Mouse (Mus musculus) liver, postnatal 0 days (tissue): ENCODE measurements around the gene Vsir. TPM values are rescaled to one million over a fixed set of nuclear protein-coding genes. Genes with fewer than 3 reads are reported as not detected.

Source experiments
- ATAC-seq: fragments of 200-750 bp; cut with Nextera tagmentation; 2 replicates; pipeline ENCODE4 v1.8.0; 2017; ENCODE audit warnings: mild to moderate bottlenecking, moderate library complexity
- DNase-seq: peaks from one replicate; pipeline ENCODE4 v3.0.0-alpha.2; 2016
- H3K27ac ChIP-seq: fragments of 300-500 bp; sonication (generic); 2 replicates; pipeline ENCODE4 v1.5.1; 2014; ENCODE audit warnings: antibody characterized with exemption, moderate library complexity, mild to moderate bottlenecking, low read depth
- H3K27me3 ChIP-seq: fragments of 300-500 bp; sonication (generic); 2 replicates; pipeline ENCODE4 v1.6.1; 2014; ENCODE audit warnings: low read length, control low read depth, mixed read lengths; ENCODE audit not compliant: insufficient read depth
- H3K36me3 ChIP-seq: fragments of 300-500 bp; sonication (generic); replicated peaks from 2 replicates; pipeline ENCODE4 v1.6.1; 2014; ENCODE audit warnings: mild to moderate bottlenecking, control low read depth, low read length, moderate library complexity, mixed read lengths; ENCODE audit not compliant: insufficient read depth
- H3K4me1 ChIP-seq: fragments of 300-500 bp; sonication (generic); 2 replicates; pipeline ENCODE4 v1.6.1; 2014; ENCODE audit warnings: antibody characterized with exemption, mild to moderate bottlenecking, control low read depth; ENCODE audit not compliant: insufficient read depth
- H3K4me2 ChIP-seq: fragments of 300-500 bp; sonication (generic); 2 replicates; pipeline ENCODE4 v1.6.1; 2014; ENCODE audit warnings: low read depth, mild to moderate bottlenecking, low read length, moderate library complexity, mixed read lengths
- H3K4me3 ChIP-seq: fragments of 300-500 bp; sonication (generic); 2 replicates; pipeline ENCODE4 v1.5.1; 2014; ENCODE audit warnings: low read depth, low read length
- H3K9ac ChIP-seq: fragments of 300-500 bp; sonication (generic); replicated peaks from 2 replicates; pipeline ENCODE4 v1.6.1; 2014; ENCODE audit warnings: mild to moderate bottlenecking, moderate library complexity
- H3K9me3 ChIP-seq: fragments of 300-500 bp; sonication (generic); 2 replicates; pipeline ENCODE4 v1.6.1; 2016; ENCODE audit warnings: mild to moderate bottlenecking, control low read depth, low read length, mixed read lengths
- CTCF ChIP-seq: sonication (generic); IDR thresholded peaks from 2 replicates; pipeline ENCODE4 v1.5.1; 2016; ENCODE audit warnings: antibody characterized with exemption, low read depth
- EP300 ChIP-seq: IDR thresholded peaks from 2 replicates; pipeline ENCODE4 v1.6.1; 2016; ENCODE audit warnings: antibody characterized with exemption, low read depth, mild to moderate bottlenecking
- WGBS: fragments of 180-500 bp; shearing (Covaris S2); extraction: QIAGEN DNeasy Blood & Tissue Kit; methylation state at CpG from one replicate; pipeline ENCODE4 v1.1.7; 2014; ENCODE audit not compliant: insufficient replicate concordance; 5-methylcytosine and 5-hydroxymethylcytosine counted together
- polyA plus RNA-seq: library from polyadenylated mRNA; unstranded; fragments of >200 nt; fragmentation: Nextera tagmentation; extraction: Ambion mirVana; gene quantifications from 2 replicates; pipeline ENCODE4 v1.2.1, GENCODE M21; 2015

Vsir gene
- 11.4 and 11.9 TPM in 2 replicates for polyA plus RNA-seq

- Histone ChIP-seq H3K4me3 (peak within 1 kb of the TSS; percentile 77), H3K9me3 (no peaks in the 10 kb centered on the region), H3K4me1 (peaks cover 52% of the 10 kb centered on the region), H3K4me2 (peak within 1 kb of the TSS; percentile 91), H3K27me3 (no peaks in the 10 kb centered on the region), H3K9ac (peak within 1 kb of the TSS; percentile 85), H3K27ac (peak within 1 kb of the TSS; percentile 94), H3K36me3 (no peaks in the 10 kb centered on the region)
- peak; percentile 92 for DNase-seq
- under 1% methylated on average over 37 of the region's 37 CpGs for WGBS
- TF ChIP-seq EP300 (no peak), CTCF (peak; percentile 92)
- ATAC-seq: peak; percentile 76
These were observed at the start of gene Vsir for GRCm38 (mm10) chr10:60346701-60347405. TSS of gene Vsir (plus strand) at chr10:60346851.

DNA sequence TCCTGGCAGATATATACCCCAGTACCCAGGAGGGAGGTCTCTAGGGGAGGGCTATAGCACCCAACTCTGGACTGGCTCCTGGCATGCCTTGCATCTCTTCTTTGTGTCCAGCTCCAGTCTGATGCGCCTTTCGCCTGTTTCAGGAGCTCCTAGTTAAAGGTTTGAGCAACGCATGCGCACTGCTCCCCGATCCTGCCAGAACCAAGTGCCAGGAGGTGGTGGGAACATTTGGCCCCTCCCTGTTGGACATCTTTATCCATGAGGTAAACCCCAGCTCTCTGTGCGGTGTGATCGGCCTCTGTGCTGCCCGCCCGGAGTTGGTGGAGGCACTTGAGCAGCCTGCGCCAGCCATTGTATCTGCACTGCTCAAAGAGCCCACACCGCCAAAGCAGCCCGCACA lies 47.0 kb upstream of the Vsir start:
- Histone ChIP-seq H3K27me3 (no peaks in the 10 kb centered on the region), H3K9me3 (no peaks in the 10 kb centered on the region), H3K9ac (no peak overlapping the region), H3K27ac (no peak overlapping the region), H3K4me1 (no peaks in the 10 kb centered on the region), H3K4me2 (no peak overlapping the region), H3K36me3 (peaks cover 77% of the 10 kb centered on the region), H3K4me3 (no peak overlapping the region)
- DNase-seq: no peak
- WGBS: 94% methylated on average over 12 of the region's 12 CpGs
- ATAC-seq: no peak
- TF ChIP-seq EP300: no peak
- no peak for TF ChIP-seq CTCF

GRCm38 (mm10) chr10:60303419-60303818 lies 43.2 kb upstream of the Vsir start:
- 86% methylated on average over 17 of the region's 17 CpGs for WGBS
- DNase-seq: no peak
- Histone ChIP-seq H3K36me3 (peaks cover 44% of the 10 kb centered on the region), H3K27me3 (no peaks in the 10 kb centered on the region), H3K27ac (no peak overlapping the region), H3K9ac (no peak overlapping the region), H3K4me3 (no peak overlapping the region), H3K4me1 (no peaks in the 10 kb centered on the region), H3K4me2 (no peak overlapping the region), H3K9me3 (no peaks in the 10 kb centered on the region)
- no peak for TF ChIP-seq EP300
- TF ChIP-seq CTCF: no peak
- no peak for ATAC-seq

DNA sequence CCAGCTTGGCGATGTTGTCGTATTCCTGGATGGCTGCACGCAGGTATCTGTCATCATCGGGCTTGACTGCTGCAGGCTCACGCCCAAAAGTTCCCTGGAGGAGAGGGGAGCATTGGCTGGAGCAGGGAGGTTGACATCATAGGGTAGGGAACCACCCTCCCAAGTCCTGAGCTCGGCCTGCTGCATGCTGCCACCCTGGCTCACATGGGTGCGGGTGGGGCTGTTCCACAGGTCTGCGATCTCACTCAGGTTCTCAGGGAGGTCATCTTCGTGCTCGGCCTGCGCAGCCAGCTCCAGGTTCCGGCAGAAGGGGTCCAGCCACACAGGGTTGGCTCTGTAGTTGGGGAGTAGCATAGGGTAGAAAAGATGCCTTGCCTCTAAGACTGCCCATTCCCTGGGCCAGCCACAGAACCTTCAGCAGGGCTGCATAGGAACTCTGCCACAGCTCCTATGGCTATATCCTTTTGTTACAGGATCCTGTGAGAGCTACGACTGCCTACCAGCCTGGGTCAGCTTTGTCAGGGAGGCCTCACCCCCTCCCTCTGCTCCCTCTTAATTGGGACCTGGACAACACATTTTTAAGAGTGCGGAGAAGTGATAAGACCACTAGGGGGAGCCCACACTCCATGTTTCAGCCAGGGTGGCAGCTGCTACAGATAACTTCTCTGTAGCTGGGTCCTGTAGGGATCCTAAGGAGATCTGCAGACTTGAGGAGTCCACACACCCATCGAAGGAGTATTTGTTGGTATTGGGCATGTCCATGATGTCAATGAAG lies 41.6 kb upstream of the Vsir start:
- DNase-seq (peak; percentile 83), ATAC-seq (peak; percentile 78)
- Histone ChIP-seq H3K4me2 (no peak overlapping the region), H3K9me3 (no peaks in the 10 kb centered on the region), H3K4me3 (no peak overlapping the region), H3K4me1 (no peaks in the 10 kb centered on the region), H3K27me3 (no peaks in the 10 kb centered on the region), H3K36me3 (peaks cover 28% of the 10 kb centered on the region), H3K9ac (no peak overlapping the region), H3K27ac (no peak overlapping the region)
- 59% methylated on average over 15 of the region's 15 CpGs for WGBS
- TF ChIP-seq EP300: no peak
- TF ChIP-seq CTCF: peak; percentile 93

DNA sequence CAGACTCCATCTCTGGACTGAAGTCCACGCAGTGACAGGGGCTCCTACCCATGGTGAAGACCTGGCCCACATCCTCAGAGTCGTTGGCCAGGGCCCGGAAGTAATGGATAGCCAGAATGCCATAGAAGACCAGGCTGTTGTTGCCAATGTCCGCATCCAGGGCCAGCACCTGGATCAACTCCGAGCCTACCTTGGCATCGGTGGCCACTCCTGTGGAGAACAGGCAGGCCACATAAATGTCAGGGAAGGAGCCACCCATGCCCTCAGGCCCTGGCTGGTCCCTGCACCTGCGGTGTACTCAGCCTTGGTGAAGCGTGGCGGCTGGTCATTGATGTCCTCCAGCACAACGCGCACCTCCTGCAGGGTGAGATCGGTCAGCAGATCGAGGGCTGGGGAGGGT lies 36.0 kb upstream of the Vsir start:
- H3K4me1 ChIP-seq: no peaks in the 10 kb centered on the region
- H3K27me3 ChIP-seq: no peaks in the 10 kb centered on the region
- DNase-seq (no peak), ATAC-seq (no peak)
- no peak overlapping the region for H3K4me2 ChIP-seq
- WGBS: 83% methylated on average over 13 of the region's 13 CpGs
- H3K9ac ChIP-seq: no peak overlapping the region
- H3K27ac ChIP-seq: no peak overlapping the region
- no peaks in the 10 kb centered on the region for H3K9me3 ChIP-seq
- TF ChIP-seq CTCF: no peak
- TF ChIP-seq EP300: no peak
- H3K4me3 ChIP-seq: no peak overlapping the region
- H3K36me3 ChIP-seq: no peaks in the 10 kb centered on the region

DNA sequence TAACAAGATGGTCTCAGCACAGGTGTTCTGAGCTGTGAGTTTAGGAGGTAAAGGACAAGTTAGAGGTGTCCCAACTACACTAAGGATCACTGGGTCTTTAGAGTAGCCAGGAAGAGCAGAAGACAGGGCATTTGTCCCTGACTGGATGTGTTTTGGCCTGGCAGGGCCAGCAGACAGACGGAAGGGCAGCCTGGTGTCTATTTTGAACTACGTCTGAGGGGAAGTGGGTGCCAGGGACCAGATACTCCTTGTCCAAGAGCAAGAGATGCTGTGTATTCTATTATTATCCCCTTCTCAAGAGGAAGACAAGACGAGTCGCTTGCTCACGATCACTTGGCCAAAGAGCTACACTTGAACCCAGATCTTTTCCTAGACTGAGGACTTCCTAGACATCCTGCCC lies 33.0 kb upstream of the Vsir start:
- no peak overlapping the region for H3K27ac ChIP-seq
- H3K4me1 ChIP-seq: no peaks in the 10 kb centered on the region
- ATAC-seq (no peak), DNase-seq (no peak)
- H3K9ac ChIP-seq: no peak overlapping the region
- no peak overlapping the region for H3K4me2 ChIP-seq
- H3K27me3 ChIP-seq: no peaks in the 10 kb centered on the region
- H3K4me3 ChIP-seq: no peak overlapping the region
- H3K9me3 ChIP-seq: no peaks in the 10 kb centered on the region
- H3K36me3 ChIP-seq: no peaks in the 10 kb centered on the region
- WGBS: 75% methylated on average over 5 of the region's 5 CpGs
- no peak for TF ChIP-seq EP300
- TF ChIP-seq CTCF: no peak
